Mouse (Mus musculus): ENCODE measurements around the gene Adam20. TPM values are rescaled to one million over a fixed set of nuclear protein-coding genes. Genes with fewer than 3 reads are reported as not detected.

Gene Adam20
- polyA plus RNA-seq (2017; shearing (Covaris generic)) = not detected

DNA sequence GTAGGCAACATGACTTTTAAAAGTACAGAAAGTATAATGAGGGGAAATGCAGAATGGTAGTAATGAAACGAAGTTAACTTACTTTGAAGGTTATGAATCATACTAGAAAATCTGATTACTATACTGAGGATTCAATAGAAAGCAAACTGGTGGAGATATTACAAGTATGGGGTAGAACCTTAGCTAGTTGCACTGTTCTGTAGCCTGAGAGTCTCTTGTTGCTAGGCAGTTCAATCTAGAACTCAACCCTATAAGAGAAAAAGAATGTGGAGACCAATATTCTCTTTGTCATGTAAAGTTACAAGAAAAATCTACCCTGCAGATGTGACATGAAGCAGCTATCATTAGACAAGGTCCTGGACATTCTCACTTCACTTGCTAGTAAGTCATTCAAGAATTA lies at the start of gene Adam20:
Adam20 (plus strand) TSS at position 301 of the 400 bp plus-strand sequence.

DNA sequence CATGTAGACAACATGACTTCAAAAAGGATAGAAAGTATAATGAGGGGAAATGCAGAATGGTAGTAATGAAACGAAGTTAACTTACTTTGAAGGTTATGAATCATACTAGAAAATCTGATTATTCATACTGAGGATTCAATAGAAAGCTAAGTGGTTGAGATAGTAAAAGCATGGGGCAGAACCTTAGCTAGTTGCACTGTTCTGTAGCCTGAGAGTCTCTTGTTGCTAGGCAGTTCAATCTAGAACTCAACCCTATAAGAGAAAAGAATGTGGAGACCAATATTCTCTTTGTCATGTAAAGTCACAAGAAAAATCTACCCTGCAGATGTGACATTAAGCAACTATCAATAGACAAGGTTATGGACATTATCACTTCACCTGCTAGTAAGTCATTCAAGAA lies 41.2 kb upstream of the Adam20 start, which contains the start of gene Adam25:
Adam25 (plus strand) TSS at position 301 of the 400 bp plus-strand sequence.

Other genes starting within 250 kb of the Adam20 start
- not detected for gene Adam24, start 118.2 kb upstream of the Adam20 start, polyA plus RNA-seq (2017; shearing (Covaris generic))
- not detected for gene Adam25, start 41.1 kb upstream of the Adam20 start, polyA plus RNA-seq (2017; shearing (Covaris generic))
- not detected for gene Adam39, start 29.7 kb downstream of the Adam20 start, polyA plus RNA-seq (2017; shearing (Covaris generic))

All from effector memory CD4-positive, alpha-beta T cell, adult 5 months (primary cell).